Mouse (Mus musculus): Measurements from ENCODE around the gene Chn2.
A peak's percentile ranks its signal among the peaks of the same experiment; 100 is the strongest.
"Not testable (repeated sequence)": the region's sequence is repeated elsewhere in the genome, so short reads cannot be mapped to it uniquely, and the experiment has no call there.

Chn2 gene

DNA sequence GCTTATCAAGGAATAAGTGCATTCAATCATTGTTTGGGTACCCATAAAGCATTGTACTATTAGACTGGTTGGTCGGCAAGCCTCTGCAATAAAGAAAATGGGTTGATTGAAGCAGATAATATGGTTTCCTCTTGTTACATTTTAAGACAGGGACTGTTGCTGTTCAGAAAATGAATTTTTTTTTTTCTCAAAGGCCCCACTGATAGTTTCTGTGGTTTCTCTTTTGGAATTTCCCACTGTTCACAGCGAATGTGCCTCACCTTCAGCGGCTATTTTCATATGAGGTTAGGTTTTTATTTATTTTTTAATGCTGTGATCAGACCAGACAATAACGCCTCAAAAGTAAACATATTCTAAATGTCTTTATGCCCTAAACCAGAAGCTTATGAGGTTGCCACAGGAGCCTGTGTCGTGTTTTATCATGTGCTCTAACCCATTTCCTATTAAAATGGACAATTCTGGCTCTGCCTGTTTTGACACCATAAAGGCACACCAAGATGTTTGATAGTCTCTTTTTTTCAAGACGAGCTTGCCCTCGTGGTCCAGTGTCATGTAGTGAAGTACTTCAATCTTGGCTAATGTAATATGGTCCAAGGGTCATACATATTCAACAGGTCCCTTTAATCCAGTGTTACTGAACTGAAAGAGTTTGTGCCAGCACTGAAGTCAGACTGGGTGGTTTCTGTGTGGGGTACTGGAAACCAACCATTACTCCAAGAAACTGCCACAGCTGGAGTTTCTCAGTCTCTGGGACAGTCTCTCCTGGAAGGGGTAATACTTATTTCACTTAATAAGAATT lies 112.3 kb downstream of the Chn2 start:
- DNase-seq (ENCODE audit: low read depth, low spot score), result peak; percentile 47

- no peak for DNase-seq (ENCODE audit: low read depth, low spot score)
These were observed 117.7 kb downstream of the Chn2 start for GRCm38 (mm10) chr6:54157097-54157496.

DNA sequence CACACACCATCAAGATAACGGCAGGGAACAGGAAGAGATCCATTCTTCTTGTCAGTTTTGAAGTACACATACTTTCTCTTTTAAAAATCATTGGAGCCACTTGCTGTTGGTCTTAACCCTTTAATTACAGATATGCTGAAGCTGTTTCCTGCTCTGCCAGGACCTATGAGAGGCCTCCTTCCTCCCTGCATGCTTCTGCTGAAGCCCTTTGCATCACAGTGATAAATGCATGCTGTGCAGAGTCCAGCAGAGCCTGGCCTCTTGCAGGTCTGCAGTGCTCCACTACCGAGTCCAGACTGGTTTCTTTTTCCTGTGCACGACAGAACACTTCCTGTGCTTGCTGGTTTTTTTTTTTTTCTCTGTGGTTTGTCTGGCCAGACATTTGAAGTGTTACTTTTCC lies 119.0 kb downstream of the Chn2 start:
- peak; percentile 45 for DNase-seq (ENCODE audit: low read depth, low spot score)

DNA sequence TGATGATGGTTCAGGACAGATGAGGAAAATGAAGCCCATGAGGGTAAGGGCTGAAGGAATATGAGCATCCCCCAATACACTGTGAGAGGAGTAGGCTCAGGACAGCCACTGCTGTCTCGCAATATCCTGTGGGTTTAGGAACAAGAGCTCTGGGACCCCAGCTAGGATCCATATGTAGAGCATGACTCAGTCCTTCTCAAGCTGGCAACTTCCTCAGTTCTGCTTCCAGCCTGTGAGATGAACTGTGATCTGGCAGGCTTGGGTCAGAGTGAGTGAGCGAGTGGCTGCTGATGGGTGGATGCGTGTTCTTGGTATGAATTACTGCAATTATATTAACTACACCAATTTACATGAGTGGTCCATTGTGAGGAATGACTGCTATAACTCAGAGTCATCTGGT lies 121.3 kb downstream of the Chn2 start:
- no peak for DNase-seq (ENCODE audit: low read depth, low spot score)

- no peak for DNase-seq (ENCODE audit: low read depth, low spot score)
These were observed 121.9 kb downstream of the Chn2 start for GRCm38 (mm10) chr6:54161246-54161645.

DNA sequence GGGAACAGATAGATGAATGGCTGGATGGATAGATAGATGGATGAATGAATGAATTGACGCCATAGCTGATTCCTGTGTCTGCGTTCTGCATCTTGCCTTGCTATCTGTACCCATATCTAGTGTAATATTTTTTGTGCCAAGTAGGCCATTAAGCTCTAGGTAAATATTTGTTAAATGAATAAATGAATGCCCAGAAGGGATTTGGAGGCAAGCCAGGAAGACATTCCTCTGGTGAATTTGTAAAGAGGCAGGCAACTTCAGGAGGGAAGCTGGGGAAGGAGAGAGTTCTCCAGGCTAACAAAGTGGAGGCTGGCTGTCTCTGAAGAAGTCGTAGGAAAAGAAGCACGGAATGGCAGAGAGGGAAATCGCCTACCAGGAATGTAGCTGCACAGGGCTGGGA lies 123.0 kb downstream of the Chn2 start:
- no peak for DNase-seq (ENCODE audit: low read depth, low spot score)

DNA sequence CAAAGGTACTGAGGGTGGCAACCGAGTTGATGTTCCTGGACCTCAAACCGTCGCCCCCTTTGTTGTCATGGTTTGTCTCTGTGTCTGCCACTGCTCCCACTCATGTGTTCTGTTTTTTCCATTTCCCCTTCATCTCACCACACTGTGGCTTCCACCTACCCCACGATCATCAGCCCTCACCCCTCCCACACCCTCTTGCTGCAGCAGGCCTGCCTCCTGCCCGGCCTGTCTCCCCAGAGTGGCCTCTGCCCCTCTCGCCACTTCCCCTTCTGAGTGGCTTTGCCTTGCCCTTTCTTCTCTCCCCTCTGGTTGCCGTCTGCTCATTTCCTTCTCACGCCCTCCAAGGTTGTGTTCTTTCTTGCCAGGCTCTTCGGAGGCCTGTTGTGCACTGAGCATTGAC lies 123.4 kb downstream of the Chn2 start:
- DNase-seq (ENCODE audit: low read depth, low spot score), result peak; percentile 56

DNA sequence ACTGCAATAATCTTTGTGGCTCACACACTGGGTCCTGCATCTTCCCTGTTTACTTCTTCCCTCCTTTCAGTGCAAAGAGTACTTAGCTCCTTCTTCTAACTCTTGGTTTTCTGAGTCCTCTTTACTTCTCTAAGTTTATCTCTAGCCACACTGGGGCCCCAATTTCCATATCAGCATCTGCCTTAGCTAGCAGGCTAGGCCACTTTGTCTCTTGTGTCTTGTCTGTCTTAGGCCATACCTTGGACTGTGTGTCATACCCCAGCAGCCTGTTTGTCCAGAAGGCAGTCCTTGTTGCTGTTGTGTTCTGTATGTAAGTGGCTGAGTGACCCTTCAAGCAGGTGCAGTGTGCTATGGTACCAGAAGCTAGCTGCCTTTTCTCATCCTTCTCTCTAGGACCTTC lies 124.3 kb downstream of the Chn2 start:
- DNase-seq (ENCODE audit: low read depth, low spot score), result no peak

DNA sequence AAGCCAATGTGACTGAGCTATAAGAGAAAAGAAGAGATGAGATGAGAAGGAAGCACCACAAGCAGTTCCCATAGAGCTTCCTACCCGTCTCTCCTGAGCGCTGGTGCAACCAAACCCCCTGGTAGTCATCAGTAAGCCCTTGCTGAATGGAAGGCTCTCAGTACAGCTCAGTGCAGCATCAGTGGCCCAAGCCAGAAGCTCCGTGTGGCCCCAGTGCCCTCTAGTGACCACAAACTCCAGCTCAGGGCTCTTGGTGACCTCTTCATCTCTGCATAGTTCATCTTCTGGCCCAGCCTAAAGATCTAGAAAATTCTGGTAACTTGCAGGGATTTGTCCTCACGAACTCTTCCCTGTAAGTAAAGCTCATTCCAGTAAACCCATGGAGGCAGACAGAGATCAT lies 125.4 kb downstream of the Chn2 start:
- peak; percentile 76 for DNase-seq (ENCODE audit: low read depth, low spot score)

DNA sequence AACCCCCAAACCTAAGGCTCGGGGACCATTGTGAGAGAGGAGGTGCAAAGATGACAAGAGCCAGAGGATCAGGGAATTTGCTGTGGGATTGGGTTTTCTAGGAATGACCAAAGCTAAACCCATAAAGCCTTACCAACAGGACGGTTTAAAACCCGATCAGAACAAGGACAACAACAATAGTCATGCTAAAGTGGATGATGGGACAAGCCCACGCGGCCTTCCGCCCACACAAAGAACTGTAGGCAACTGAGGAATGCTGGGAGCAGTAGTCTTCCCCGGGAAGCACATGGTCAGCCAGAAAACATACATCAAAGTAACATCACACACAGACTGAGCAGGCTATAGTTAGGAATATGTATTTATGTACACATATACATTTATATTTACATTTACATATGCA lies 125.9 kb downstream of the Chn2 start:
- DNase-seq (ENCODE audit: low read depth, low spot score), result no peak

DNA sequence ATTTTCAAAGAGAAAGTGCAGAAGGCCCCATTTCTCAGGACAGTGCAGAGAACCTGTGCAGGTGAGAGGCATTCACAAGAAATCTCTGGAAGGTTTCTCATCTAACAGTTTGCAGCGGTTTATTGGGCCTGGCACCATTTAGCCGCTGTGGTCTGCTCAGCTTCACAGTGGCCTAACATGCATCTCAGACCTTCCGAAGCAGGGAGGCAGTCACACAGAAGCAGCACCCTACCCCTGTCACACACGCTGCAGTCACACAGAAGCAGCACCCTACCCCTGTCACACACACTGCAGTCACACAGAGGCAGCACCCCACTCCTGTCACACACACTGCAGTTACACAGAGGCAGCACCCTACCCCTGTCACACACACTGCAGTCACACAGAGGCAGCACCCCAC lies 126.5 kb downstream of the Chn2 start:
- DNase-seq (ENCODE audit: low read depth, low spot score), result no peak

GRCm38 (mm10) chr6:54166991-54167546 lies 127.7 kb downstream of the Chn2 start:
- DNase-seq (ENCODE audit: low read depth, low spot score), result no peak

- DNase-seq (ENCODE audit: low read depth, low spot score), result no peak
These were observed 131.0 kb downstream of the Chn2 start for GRCm38 (mm10) chr6:54170286-54170894.

- no peak for DNase-seq (ENCODE audit: low read depth, low spot score)
These were observed 132.0 kb downstream of the Chn2 start for GRCm38 (mm10) chr6:54171385-54171784.

DNA sequence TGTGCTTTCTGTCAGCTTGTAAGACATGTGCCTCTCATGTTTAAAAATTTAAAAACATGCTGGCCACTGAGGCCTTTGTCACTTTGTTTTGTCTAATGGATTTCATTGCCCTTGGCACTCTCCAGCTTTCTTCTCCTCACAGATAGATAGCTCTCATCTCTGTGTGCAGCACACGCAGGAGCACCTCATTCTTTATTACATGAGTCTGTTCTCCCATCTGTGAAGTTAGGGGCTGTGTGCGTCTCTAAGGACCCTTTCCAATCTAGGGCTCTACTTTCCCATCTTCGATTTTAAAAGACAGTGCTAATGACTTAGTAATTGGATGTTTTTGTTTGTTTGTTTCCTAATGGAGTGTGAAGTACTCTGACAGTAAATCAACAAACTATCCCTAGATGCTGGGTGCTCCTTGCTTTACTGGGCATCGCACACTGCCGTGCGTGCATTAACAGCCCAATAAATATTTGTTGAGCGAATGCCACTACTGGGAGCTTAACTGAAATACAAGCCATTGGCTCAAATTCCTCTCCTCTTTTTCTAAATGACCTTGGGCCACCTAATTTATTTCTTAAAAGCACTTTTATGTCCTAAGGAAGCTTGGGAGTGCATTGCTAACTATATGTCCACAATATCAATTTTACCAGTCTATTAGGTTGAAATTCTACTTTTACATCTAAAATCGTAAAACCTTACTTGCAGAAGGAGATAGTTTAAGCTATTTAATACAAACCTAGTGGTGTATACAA lies 136.3 kb downstream of the Chn2 start:
- DNase-seq (ENCODE audit: low read depth, low spot score), result no peak

DNA sequence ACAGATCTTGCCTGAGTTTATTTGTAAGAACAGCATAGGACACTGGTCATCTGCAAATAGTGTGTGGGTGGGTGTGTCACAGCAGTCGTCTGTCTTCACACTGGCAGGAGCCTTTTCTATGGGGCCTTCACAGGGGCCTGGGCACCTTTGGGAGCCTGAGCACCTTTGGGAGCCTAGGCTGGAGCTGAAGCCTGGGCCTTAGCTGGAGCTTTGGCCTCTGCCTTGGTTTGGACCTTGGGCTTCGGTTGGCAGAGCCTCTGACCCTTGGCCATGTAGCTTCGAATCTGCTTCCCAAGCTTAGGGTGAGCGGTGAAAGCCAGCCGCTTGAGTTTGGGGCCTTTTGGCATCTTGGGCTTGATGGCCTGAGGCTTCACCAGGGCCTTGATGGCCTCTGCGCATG lies 137.7 kb downstream of the Chn2 start:
- DNase-seq (ENCODE audit: low read depth, low spot score), result not testable (repeated sequence)

GRCm38 (mm10) chr6:54179056-54179873 lies 139.9 kb downstream of the Chn2 start:
- DNase-seq (ENCODE audit: low read depth, low spot score), result no peak

DNA sequence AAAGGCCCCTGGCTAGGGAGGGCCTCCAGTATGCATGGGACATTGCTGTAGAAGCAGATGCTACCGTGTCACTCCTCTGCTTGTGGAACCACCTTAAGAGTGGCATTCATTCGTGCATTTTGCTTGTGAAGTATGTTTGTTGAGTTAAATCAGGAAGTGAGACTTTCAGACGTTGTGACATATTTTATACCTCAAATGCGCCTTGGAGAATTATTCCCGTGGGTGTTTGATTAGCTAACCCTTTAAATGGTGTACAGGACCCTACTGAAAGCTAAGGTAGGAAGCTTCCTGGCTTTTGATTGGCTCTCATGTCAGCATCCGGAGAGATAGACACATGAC lies 140.5 kb downstream of the Chn2 start:
- DNase-seq (ENCODE audit: low read depth, low spot score), result no peak

DNA sequence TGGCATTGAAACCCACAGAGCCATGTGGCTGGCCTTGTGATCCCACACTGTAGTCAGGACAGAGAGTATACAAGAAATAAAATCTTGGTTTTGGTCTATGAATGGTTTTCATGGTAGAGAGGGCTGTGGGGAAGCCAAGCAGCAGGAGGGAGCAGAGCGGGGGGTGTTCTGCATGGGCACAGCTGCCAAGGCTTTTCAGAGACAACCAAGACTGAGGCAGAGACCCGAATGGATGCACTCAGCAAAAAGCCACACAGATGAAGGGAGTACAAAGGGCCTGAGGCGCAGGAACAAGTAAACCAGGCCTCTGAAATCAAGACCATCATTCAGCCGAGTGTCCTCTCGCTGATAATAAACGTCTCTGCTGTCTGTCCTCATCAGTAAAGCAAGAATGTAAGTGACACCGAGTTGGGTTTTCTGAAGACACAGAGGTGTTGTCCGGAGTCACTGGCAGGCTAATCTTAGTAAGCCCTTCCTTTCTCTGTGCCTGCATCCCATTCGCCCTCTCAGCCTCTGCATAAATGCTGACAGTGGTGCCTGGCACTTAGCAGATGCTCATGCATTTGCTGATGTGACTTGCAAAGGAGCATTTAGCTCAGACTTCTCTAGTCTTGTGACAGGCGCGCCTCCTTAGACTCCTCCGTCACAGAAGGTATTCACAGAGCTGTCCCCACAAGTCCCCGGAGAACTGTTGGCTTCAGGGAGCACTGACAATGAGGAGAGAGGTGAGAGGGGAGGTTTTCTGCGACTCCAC lies 144.6 kb downstream of the Chn2 start:
- no peak for DNase-seq (ENCODE audit: low read depth, low spot score)

DNA sequence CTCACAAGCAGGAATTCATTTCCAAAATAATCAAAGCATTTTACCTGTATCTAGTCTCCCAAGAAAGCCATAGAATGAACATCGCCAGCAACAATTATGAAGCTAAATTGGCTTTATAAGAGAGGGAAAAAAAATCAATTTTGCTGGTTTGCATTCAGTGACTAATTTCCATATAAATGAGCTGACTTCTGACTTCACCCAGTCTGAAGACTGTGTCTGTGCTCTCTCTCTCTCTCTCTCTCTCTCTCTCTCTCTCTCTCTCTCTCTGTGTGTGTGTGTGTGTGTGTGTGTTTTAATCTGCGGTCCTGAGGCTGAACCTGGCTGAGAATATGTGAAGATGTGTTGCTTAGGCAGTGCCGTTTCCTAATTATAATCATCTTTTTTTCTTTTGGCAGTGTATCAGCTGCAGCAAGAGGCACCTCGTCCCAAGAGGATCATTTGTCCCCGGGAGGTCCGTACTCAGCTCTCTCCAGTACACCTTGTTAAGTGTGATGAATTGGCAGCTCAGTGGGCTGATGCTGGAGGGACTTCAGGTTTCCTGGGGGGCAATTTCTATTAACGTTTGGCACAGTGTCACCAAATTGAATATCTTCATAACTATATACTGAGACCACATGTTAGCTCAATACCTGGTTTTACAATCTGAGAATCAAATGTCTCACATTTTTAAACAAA lies 154.4 kb downstream of the Chn2 start:
- DNase-seq (ENCODE audit: low read depth, low spot score), result no peak

Measured in CD4-positive, CD25-positive, alpha-beta regulatory T cell, adult 2 months (primary cell).